Mouse (Mus musculus) yolk sac, embryonic 10.5 days (tissue): ENCODE data around the gene P3h3.
"Not testable (repeated sequence)": the region's sequence is repeated elsewhere in the genome, so short reads cannot be mapped to it uniquely, and the experiment has no call there.

Source experiments
- DNase-seq: peaks from one replicate; pipeline ENCODE4 v3.0.0-alpha.2; 2017; ENCODE audit warnings: low spot score

P3h3 gene

GRCm38 (mm10) chr6:124809052-124809774 lies 48.3 kb downstream of the P3h3 start:
- peak; percentile 88 for DNase-seq

GRCm38 (mm10) chr6:124808358-124809012 lies 49.1 kb downstream of the P3h3 start, which contains the start of gene Spsb2:
Spsb2 (plus strand) TSS chr6:124808661.
- peak; percentile 92 for DNase-seq

- DNase-seq, result no peak
These were observed 49.6 kb downstream of the P3h3 start for GRCm38 (mm10) chr6:124807986-124808357.

- no peak for DNase-seq
These were observed 50.2 kb downstream of the P3h3 start for GRCm38 (mm10) chr6:124807366-124807765.

- no peak for DNase-seq
These were observed 51.0 kb downstream of the P3h3 start for GRCm38 (mm10) chr6:124806446-124807140.

- peak; percentile 96 for DNase-seq
These were observed 51.9 kb downstream of the P3h3 start for GRCm38 (mm10) chr6:124805341-124806321.

- no peak for DNase-seq
These were observed 53.2 kb downstream of the P3h3 start for GRCm38 (mm10) chr6:124804341-124804740.

- not testable (repeated sequence) for DNase-seq
These were observed 53.9 kb downstream of the P3h3 start for GRCm38 (mm10) chr6:124803691-124804090.

- no peak for DNase-seq
These were observed 54.5 kb downstream of the P3h3 start for GRCm38 (mm10) chr6:124803061-124803460.

GRCm38 (mm10) chr6:124802400-124802799 lies 55.2 kb downstream of the P3h3 start:
- DNase-seq, result peak; percentile 57

GRCm38 (mm10) chr6:124796200-124796599 lies 61.4 kb downstream of the P3h3 start:
- DNase-seq, result no peak

GRCm38 (mm10) chr6:124795781-124796180 lies 61.8 kb downstream of the P3h3 start:
- DNase-seq, result no peak

- no peak for DNase-seq
These were observed 65.6 kb downstream of the P3h3 start for GRCm38 (mm10) chr6:124791911-124792310.
